Mouse (Mus musculus) ES-CJ7 (cell line): ENCODE data around the gene Rgl2.

Experiments used
- DNase-seq: peaks from one replicate; pipeline ENCODE4 v3.0.0; 2011; ENCODE audit warnings: low read depth, low spot score

Gene Rgl2

DNA sequence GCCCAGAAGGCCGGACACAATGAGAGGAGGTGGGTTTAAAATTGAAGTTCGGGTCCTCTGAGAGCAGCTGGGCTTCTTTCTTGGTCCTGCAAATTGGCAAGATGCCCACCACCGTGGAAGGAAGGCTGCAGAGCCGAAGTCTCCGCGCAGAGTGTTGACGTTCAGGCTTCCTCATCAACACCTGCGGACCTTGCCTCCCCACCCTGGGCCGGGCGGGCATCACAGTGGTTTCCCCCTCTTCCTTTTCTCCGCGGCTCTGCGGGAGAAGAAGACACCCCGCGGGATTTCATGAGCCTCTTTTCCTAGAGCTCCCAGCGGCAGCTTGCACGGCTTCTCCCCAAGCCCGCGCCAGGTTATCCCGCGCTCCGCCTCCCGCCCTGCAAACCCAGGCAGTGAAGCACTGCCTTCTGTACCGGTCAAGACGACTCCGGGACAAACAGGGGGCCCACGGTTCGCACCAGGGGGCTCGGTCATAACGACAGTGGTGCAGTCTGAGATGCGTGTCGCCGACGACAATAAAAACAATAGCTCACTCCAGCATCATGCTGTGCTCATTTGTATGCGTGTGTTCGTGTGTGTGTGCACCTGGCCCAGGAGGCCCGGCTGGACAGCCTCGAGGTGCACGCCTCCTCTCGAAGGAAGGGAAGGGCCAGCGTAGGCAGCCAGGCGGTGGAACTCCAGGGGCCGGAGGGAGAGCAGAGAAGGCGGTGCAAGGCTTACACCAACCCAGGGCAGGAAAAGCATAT is 20.8 kb upstream of the Rgl2 start:
- peak; percentile 65 for DNase-seq

DNA sequence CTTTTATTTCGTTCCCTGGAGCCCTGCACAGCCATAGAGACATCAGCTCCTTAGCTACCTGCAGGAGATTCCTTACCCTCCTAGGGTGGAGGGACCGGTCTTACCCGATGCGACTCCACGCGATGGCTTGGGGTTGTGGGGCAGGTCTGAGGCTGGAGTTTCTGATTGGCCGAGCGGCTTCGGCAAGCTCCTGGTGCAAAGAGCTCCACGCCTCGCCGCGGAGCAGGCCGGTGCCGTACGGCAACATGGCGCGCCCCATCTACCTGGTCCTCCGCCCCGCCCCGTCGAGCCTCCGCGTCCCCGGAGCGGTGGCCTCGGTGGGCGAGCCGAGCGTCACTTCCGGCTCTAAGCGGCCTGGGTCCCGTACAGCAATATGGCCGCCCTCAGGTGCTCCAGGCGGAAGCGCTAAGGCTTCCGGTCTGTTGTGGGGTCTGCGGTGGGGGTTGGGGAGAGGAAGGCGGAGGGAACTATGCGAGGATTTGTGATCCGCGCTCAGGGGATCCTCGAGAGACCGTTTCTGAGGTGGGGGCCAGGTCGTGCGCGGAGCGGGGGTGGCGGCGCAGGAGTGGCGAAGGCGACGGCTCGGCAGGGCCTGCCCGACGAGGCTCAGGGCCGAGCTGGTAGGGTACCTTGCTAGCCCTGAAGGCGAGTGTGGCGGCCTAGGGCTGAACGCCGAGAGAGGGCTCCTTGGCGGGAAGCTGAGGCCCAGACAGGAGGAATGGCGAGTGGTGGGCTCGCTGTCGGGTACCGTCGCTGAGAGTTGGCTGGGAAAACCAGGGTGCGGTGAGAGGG is 20.1 kb upstream of the Rgl2 start, which contains the start of gene Daxx:
Gene Daxx, plus strand, starts transcription at position 338 of the 792 bp plus-strand sequence.
- DNase-seq = peak; percentile 98

DNA sequence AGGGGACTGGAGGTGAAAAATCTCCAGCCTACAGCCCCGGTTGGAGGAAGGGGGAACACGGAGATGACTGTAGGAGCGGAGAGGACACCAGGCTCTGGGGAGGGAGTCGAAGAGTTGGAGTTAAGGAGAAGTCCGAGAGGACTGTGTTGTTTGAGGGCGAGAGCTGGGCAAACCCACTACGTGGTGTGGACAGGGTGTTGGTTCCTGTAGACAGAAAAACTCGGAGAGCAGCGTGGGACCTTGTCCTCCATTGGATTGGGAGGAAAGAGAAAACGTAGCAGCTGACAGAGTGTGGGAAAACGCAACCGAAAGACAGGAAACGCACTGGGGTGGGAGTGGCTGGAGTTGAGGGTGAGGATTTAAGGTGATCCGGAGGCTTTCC is 19.5 kb upstream of the Rgl2 start:
- DNase-seq = peak; percentile 28

DNA sequence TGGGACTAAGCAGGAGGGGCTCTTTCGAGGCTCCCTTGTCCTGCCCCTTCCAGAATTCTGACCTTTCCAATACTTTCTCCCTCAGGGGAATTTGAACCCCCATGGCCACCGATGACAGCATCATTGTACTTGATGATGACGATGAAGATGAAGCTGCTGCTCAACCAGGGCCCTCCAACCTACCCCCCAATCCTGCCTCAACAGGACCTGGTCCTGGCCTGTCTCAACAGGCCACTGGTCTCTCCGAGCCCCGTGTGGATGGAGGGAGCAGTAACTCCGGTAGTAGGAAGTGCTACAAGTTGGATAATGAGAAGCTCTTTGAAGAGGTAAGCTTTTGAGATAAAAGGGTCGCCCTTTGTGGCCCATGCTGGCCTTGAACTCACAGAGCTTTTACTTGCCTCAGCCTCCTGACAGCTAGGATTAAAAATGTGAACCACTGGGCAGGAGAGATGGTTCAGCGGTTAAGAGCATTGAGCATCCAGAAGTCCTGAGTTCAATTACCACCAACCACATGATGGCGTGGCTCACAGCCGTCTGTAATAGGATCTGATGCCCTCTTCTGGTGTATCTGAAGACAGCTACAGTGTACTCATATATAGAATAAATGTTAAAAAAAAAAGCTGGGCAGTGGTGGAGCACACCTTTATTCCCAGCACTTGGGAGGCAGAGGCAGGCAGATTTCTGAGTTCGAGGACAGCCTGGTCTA is 18.8 kb upstream of the Rgl2 start:
- peak; percentile 60 for DNase-seq

DNA sequence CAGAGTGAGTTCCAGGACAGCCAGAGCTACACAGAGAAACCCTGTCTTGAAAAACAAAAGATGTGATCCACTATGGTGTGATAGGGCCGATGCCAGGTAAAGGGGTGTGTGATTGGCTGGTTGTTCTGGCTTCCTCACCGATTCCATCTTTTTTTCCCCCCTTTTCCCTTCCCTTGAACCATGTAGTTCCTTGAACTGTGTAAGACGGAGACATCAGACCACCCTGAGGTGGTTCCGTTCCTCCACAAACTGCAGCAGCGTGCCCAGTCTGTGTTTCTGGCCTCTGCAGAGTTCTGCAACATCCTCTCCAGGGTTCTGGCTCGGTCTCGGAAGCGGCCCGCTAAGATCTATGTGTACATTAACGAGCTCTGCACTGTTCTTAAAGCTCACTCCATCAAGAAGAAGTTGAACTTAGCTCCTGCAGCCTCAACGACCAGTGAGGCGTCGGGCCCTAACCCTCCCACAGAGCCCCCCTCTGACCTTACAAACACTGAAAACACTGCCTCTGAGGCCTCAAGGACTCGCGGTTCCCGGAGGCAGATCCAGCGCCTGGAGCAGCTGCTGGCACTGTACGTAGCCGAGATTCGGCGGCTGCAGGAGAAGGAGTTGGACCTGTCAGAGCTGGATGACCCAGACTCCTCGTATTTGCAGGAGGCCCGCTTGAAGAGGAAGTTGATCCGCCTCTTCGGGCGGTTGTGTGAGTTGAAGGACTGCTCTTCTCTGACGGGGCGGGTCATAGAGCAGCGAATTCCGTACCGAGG is 18.1 kb upstream of the Rgl2 start:
- DNase-seq = no peak

DNA sequence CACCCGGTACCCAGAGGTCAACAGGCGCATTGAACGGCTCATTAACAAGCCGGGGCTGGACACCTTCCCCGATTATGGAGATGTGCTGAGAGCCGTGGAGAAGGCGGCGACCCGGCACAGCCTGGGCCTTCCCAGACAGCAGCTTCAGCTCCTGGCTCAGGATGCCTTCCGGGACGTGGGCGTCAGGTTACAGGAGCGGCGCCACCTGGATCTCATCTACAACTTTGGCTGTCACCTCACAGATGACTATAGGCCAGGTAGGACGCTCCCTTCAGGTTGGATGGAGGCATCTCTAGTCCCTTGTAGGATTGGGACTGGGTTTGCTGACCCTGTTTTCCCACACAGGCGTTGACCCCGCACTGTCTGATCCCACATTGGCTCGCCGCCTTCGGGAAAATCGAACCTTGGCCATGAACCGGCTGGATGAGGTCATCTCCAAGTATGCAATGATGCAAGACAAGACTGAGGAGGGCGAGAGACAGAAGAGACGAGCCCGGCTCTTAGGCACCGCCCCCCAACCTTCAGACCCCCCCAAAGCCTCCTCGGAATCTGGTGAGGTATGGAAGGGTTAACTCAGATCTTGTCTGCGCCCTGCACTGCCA is 17.4 kb upstream of the Rgl2 start:
- peak; percentile 60 for DNase-seq

DNA sequence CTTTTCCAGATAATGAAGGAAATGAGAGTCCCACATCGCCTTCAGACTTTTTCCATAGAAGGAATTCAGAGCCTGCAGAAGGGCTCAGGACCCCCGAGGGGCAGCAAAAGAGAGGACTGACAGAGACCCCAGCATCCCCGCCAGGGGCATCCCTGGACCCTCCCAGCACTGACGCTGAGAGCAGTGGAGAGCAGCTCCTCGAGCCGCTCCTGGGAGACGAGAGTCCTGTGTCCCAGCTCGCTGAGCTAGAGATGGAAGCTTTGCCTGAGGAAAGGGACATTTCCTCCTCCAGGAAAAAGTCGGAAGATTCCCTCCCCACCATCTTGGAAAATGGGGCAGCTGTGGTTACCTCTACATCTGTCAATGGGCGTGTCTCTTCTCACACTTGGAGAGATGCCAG is 16.1 kb upstream of the Rgl2 start:
- no peak for DNase-seq

DNA sequence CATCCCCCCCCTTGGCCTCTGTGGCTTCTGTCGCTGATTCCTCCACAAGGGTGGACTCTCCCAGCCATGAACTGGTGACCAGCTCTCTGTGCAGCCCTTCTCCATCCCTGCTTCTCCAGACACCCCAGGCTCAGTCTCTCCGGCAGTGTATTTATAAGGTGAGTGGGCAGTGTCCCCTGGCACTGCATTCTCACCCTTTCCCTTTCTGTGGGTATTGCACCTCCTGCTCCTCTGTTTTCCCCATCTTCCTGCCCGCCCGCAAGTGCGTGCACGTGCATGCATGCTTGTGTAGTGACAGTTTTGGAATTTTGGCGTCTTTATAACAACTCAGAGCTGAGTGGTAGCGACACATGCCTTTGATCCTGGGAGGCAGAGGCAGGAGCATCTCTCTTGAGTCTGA is 15.4 kb upstream of the Rgl2 start:
- DNase-seq = no peak

DNA sequence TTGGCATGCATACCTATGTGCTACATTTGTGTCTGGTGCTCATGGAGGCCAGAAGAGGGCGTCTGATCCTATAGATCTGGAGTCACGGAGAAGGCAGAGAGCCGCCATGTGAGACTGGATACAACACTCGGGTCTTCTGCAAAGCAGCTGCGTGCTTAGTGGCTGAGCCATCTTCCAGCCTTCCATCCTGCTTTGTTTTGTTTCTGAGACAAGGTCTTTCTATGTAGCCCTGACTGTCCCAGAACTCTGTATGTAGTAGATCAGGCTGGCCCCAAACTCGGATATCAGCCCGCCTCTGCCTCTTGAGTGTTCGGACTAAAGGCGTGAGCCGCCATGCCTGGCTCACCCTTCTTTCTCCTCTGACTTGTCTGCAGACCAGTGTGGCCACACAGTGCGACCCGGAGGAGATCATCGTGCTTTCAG is 14.4 kb upstream of the Rgl2 start:
- DNase-seq = peak; percentile 82

DNA sequence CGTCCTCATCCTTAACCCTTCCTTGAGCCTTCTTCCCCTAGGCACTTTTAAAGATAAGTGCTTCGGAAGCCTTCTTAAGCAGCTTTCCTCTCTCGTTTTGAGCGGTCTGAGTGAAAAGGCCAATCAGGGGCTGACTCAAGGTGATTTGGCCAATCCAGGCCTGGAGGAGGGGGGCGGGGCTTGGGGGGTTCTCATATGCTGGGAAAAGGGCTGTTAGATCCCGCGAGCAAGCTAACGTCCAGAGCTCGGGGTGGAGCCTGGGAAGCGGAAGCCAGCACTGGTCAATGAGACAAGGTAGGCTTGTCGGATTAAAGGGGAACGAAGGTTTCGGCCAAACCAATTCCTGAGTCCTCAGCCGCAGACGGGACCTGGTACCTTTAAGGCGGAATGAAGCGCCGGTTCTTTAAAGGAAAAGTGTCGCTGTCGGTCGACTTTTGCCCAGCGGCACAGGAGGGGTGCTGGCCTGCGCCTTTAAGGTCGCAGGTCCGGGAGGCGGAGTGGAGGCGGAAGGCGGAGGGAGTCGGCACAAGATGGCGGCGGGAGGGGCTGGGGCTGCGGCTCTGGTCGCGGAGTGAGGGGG is 13.6 kb upstream of the Rgl2 start, which contains the start of the genes Tapbp and Zbtb22:
Gene Tapbp, plus strand, starts transcription at position 229 of the 580 bp plus-strand sequence.
Gene Zbtb22, plus strand, starts transcription at position 234 of the 580 bp plus-strand sequence.
- DNase-seq = peak; percentile 99

DNA sequence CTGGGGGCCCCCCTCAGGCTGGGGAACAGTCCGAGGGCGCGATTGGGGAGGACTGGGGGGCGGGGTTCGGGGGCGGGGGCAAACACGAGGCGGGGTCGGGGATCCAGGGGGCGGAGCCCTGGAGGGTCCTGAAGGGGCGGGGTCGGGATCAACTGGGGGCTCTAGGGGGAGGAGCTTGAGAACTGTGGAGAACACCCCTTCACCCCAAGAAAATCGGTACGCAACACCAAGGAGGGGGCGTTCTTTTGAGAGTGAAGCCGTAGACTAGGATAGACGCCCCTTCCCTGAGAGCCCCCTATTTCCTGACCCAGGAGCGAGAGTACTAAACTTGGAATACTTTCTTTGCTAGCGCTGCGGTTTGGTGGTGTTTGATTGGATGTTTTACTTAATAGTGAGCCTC is 13.0 kb upstream of the Rgl2 start:
- peak; percentile 65 for DNase-seq

DNA sequence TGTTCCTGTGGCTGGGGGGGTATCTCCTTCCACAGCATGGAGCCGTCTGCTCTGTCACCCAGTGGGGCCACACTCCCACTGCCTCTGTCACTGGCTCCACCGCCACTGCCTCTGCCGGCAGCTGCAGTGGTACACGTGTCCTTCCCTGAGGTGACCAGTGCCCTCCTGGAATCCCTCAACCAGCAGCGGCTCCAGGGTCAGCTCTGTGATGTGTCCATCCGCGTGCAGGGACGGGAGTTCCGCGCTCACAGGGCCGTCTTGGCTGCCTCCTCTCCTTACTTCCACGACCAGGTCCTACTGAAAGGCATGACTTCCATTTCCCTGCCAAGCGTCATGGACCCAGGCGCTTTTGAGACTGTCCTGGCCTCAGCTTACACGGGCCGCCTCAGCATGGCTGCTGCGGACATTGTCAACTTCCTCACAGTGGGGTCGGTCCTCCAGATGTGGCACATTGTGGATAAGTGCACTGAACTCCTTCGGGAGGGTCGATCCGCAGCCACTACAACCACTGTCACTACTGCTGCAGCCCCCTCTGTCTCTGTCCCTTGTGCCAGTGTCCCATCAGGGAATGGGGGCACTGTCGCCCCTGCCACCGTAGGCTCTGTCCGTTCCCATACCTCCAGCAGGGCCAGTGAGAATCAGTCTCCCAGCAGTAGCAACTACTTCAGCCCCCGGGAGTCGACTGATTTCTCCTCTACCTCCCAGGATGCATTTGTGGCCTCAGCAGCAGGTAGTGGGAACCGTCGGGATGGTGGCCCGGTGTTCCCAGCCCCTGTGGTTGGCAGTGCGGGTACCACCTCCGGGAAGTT is 12.3 kb upstream of the Rgl2 start:
- DNase-seq = no peak

DNA sequence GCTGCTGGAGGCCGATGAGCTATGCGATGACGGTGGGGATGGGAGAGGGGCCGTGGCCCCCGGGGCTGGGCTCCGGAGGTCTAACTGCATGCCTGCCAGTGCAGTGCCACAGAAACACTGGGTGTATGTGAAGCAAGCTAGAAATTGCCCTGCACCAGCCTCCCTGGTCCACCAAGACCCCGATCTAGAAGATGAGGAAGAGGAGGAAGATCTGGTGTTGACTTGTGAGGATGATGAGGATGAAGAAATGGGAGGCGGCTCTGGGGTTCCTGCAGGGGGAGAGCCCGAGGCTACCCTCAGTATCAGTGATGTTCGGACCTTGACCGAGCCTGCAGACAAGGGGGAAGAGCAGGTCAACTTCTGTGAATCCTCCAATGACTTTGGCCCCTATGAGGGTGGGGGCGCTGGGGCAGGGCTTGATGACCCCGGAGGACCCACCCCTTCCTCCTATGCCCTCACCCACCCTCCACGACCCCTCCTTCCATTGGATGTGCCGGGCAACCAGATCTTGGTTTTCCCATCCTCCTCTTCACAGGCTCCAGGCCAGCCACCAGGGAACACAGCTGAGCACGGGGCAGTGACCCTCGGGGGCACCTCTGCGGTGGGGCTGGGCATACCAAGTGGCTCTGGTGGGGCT is 11.6 kb upstream of the Rgl2 start:
- no peak for DNase-seq

DNA sequence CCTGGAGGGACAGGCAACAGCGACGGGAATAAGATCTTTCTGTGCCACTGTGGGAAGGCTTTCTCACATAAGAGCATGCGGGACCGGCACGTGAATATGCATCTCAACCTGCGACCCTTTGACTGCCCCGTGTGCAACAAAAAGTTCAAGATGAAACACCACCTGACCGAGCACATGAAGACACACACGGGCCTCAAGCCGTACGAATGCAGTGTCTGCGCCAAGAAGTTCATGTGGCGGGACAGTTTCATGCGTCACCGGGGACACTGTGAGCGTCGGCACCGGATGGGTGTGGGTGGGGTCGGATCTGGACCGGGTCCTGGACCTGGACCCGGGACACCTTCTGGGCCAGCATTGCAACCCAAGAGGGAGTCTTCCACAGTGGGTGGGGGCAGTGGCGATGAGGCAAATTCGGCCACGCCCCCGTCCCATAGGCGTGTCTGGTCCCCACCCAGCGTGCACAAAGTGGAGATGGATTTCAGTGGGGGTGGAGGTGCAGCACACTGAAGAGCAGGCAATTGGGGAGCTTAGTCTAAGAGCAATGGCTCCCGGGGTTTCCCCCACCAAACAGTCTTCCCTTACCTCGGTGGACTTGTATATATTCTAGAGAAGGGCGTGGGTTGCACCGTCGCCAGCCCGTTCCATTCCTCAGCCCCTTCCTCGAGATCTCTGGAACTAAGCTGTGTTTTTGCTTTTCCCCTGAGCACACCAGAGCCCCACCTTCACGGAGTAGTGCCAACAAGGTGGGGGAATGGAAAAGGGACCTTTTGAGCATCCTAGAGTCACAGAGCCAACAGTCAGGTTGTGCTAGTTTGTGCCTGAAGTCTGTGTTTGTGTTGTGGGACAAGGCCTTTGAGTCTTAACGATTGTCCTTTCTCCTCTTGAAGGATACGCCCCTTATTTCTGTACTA is 10.8 kb upstream of the Rgl2 start:
- peak; percentile 65 for DNase-seq

DNA sequence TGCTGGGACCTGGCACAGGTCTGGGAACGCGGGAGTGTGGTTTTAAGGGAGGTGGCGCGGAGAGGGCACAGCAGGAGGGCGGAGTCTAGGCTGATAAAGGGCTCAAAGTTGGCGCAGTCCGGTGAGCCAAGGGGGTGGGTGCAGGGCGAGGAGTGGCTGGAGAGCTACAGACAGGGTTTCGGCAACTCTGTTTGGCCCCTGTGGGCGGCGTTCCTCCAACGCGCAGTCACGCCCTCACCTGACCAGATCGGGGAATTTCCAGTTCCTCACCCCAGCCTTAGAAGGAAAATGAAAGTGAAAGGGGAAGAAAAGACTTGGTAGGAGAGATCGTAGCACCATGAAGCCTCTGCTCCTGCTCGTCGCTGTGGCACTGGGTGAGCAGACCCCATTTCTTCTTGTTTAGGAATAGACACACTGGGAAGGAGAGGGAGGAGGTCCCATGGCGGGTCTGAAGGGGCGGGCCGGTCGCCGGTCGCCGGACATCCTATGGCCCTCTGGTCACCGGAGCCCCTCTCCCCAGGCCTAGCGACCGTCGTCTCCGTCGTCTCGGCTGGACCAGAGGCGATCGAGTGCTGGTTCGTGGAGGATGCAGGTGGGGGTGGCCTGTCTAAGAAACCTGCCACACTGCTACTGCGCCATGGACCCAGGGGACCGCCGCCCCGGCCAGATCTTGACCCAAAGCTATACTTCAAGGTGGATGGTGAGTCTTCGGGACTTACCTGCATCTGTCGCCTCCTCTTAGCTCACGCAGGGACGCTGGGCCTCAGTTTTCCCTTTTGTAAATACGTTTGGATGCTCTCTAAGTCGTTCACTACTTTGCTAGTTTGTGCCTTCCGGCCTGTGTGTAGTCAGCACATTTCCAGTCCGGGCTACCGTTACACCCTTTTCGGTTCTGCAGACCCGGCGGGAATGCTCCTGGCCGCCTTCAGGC is 9.7 kb upstream of the Rgl2 start:
- peak; percentile 86 for DNase-seq

DNA sequence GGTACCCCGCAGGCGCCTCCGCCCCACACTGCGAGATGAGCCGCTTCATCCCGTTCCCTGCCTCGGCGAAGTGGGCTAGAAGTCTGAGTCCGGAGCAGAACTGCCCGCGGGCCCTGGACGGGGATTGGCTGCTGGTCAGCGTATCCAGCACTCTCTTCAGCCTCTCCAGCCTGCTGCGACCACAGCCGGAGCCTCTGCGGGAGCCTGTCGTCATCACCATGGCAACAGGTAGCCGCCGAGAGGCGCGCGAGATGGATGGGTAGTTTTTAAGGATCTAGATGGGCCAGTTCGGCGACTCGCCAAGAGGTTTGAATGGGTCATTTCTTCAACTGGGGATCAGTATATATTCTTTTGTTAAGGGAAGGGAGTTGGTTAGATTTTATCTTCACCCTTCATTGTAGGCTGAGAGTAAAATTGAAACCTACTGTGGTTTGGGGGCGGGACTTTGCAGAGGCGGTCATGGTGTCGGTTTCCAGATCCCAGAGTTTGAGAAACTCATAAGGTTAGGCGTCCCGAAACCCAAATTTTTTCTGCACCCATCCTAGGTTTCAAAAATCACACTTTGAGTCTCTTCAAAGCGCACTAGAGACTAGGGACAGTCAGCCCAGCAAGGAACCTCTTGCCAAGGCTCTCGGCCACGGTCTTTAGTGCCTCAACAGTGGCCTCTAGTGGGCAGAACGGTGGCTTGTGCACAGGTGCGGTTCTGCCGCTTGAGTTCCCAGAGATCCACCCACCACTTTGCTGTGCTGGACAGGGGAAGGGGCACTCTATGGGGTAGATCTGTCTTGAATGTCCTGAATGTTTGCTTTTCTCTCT is 8.9 kb upstream of the Rgl2 start:
- DNase-seq = peak; percentile 86
